Mouse (Mus musculus) neural tube, embryonic 15.5 days (tissue): Measurements from ENCODE around the gene Tmem106c. TPM values are rescaled to one million over a fixed set of nuclear protein-coding genes. Genes with fewer than 3 reads are reported as not detected.

Experiments used
- ATAC-seq: fragments of 200-750 bp; cut with Nextera tagmentation; 2 replicates; pipeline ENCODE4 v1.8.0; 2017; ENCODE audit warnings: mild to moderate bottlenecking, moderate TSS enrichment, moderate library complexity; ENCODE audit not compliant: low FRiP score
- H3K27ac ChIP-seq: fragments of 300-500 bp; sonication (generic); replicated peaks from 2 replicates; pipeline ENCODE4 v1.5.1; 2015; ENCODE audit warnings: mild to moderate bottlenecking, inconsistent platforms
- H3K27me3 ChIP-seq: fragments of 300-500 bp; sonication (generic); replicated peaks from 2 replicates; pipeline ENCODE4 v1.6.1; 2015; ENCODE audit warnings: inconsistent platforms
- H3K36me3 ChIP-seq: fragments of 300-500 bp; sonication (generic); 2 replicates; pipeline ENCODE4 v1.6.1; 2015; ENCODE audit warnings: inconsistent platforms
- H3K4me1 ChIP-seq: fragments of 300-500 bp; sonication (generic); 2 replicates; pipeline ENCODE4 v1.6.1; 2015; ENCODE audit warnings: inconsistent platforms
- H3K4me2 ChIP-seq: fragments of 300-500 bp; sonication (generic); 2 replicates; pipeline ENCODE4 v1.6.1; 2015; ENCODE audit warnings: inconsistent platforms, mild to moderate bottlenecking, moderate library complexity
- H3K4me3 ChIP-seq: fragments of 300-500 bp; sonication (generic); replicated peaks from 2 replicates; pipeline ENCODE4 v1.5.1; 2015; ENCODE audit warnings: mild to moderate bottlenecking, inconsistent platforms
- H3K9ac ChIP-seq: fragments of 300-500 bp; sonication (generic); replicated peaks from 2 replicates; pipeline ENCODE4 v1.6.1; 2015; ENCODE audit warnings: mild to moderate bottlenecking, inconsistent platforms
- H3K9me3 ChIP-seq: fragments of 300-500 bp; sonication (generic); replicated peaks from 2 replicates; pipeline ENCODE4 v1.6.1; 2016; ENCODE audit warnings: inconsistent platforms
- WGBS: fragments of 180-500 bp; shearing (Covaris S2); methylation state at CpG from one replicate; pipeline ENCODE4 v1.1.7; 2015; ENCODE audit warnings: mixed read lengths; 5-methylcytosine and 5-hydroxymethylcytosine counted together
- polyA plus RNA-seq: library from polyadenylated mRNA; unstranded; fragments of >200 nt; fragmentation: Nextera tagmentation; extraction: Ambion mirVana; gene quantifications from 2 replicates; pipeline ENCODE4 v1.2.1, GENCODE M21; 2015

Tmem106c gene
- polyA plus RNA-seq, 1 experiment from 2014 or later, result 48.6 TPM

DNA sequence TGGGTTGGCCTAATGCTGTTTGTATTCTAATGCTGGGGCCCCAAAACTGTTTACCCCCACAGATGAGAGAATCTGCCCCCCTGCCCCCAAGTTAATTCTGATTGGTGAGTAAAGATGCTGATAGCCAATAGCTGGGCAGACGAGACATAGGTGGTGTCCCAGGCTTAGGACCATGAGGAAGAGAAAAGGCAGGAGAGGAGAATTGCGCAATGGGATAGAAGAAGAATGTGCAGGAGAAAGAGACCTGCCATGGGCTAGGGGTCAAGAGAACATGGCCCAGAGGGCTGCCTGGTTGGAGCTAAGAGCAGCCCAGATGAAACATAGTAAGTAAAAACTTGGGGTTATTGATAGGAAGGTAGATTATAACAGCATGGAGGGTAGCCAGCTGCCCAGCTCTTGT is 23.9 kb upstream of the Tmem106c start:
- WGBS, result 92% methylated on average over 2 of the region's 2 CpGs
- Histone ChIP-seq H3K27me3 (no peaks in the 10 kb centered on the region), H3K27ac (no peak overlapping the region), H3K9me3 (no peaks in the 10 kb centered on the region), H3K4me3 (no peak overlapping the region), H3K4me2 (no peak overlapping the region), H3K36me3 (no peaks in the 10 kb centered on the region), H3K4me1 (no peaks in the 10 kb centered on the region), H3K9ac (no peak overlapping the region)
- no peak for ATAC-seq

- Histone ChIP-seq H3K9me3 (no peaks in the 10 kb centered on the region), H3K9ac (no peak overlapping the region), H3K4me1 (no peaks in the 10 kb centered on the region), H3K4me2 (no peak overlapping the region), H3K36me3 (no peaks in the 10 kb centered on the region), H3K27me3 (no peaks in the 10 kb centered on the region), H3K4me3 (no peak overlapping the region), H3K27ac (no peak overlapping the region)
- 95% methylated on average over 2 of the region's 2 CpGs for WGBS
- ATAC-seq, result no peak
Observed at GRCm38 (mm10) chr15:97941306-97941705, 22.7 kb upstream of the Tmem106c start.

DNA sequence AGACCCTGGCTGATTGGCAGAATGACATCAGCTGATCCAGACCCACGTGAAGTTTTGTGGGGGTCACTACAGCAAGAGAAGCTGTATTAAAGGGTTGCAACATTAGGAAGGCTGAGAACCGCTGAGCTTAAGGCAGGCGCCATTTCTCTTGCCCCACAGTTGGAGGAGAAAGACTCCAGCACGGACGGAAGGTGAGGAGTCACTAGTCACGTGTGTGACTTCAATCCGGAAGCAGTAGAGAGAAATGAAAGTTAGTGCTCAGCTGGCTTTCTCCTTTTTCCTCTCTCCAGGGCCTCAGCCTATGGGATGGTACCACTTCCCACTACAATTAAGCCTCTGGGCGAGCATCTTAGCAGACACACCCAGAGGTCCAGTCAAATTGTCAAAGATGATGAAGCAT is 21.5 kb upstream of the Tmem106c start:
- no peaks in the 10 kb centered on the region for H3K9me3 ChIP-seq
- no peak for ATAC-seq
- no peaks in the 10 kb centered on the region for H3K4me1 ChIP-seq
- no peak overlapping the region for H3K27ac ChIP-seq
- no peak overlapping the region for H3K4me2 ChIP-seq
- H3K36me3 ChIP-seq, result no peaks in the 10 kb centered on the region
- no peak overlapping the region for H3K4me3 ChIP-seq
- WGBS, result 88% methylated on average over 8 of the region's 8 CpGs
- H3K27me3 ChIP-seq, result no peaks in the 10 kb centered on the region
- no peak overlapping the region for H3K9ac ChIP-seq

DNA sequence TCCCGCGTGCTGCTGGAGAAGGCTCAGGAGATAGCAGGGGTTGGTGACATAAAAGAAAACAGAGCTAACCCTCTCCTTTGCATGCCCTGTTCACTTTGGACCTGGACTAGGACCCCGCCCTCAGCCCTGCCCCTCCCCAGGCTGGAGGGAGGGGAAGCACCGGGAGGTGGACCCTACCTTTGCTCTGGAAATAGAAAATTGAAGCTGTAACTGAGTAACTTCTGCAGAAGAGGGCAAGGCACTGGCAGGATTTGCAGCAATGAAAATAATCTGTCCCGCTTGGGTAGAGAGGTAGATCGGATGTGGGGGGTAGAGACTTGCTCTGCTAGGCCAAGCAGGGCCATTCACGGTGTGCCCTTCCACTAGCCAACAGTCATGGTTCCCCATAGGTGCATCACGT is 20.6 kb upstream of the Tmem106c start:
- no peak overlapping the region for H3K27ac ChIP-seq
- H3K9ac ChIP-seq, result no peak overlapping the region
- WGBS, result 87% methylated on average over 8 of the region's 8 CpGs
- H3K4me3 ChIP-seq, result no peak overlapping the region
- no peak for ATAC-seq
- H3K4me2 ChIP-seq, result no peak overlapping the region
- H3K27me3 ChIP-seq, result no peaks in the 10 kb centered on the region
- no peaks in the 10 kb centered on the region for H3K9me3 ChIP-seq
- H3K4me1 ChIP-seq, result no peaks in the 10 kb centered on the region
- H3K36me3 ChIP-seq, result no peaks in the 10 kb centered on the region

GRCm38 (mm10) chr15:97944919-97945574 is 19.0 kb upstream of the Tmem106c start:
- 71% methylated on average over 11 of the region's 11 CpGs for WGBS

DNA sequence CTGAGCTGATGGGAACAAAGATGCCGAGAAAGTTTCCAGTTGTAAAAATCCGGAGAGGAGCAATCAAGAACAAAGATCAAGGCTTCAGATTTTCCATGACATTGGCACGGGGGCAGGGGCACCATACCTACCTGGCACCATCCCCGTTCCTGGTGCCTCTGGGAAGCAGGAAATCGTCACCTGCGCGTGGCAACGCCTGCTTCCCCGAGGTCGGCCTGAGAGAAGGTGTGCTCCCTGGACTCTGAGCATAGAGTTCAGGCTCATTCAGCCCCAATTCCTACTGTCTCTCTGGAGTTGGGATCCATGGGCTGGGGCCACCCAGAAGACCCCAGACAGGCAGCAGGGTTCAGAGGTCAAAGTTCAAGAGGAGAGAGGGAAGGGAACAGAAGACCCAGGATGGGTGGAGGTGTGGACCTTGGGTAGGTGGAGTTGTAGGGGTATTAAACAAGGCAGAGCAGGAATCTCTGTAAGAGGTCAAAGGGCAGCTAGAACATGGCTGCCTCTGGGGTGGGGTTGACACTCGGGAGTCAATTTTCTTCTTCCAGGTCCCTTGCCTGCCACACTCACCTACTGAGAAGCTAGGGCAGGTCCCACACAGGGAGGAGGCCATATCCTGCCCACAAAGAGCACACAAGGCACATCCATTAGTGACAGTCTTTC is 18.2 kb upstream of the Tmem106c start:
- WGBS, result 79% methylated on average over 11 of the region's 11 CpGs
- H3K9ac ChIP-seq, result no peak overlapping the region
- H3K4me2 ChIP-seq, result no peak overlapping the region
- H3K27me3 ChIP-seq, result no peaks in the 10 kb centered on the region
- no peaks in the 10 kb centered on the region for H3K4me1 ChIP-seq
- no peak overlapping the region for H3K27ac ChIP-seq
- H3K36me3 ChIP-seq, result no peaks in the 10 kb centered on the region
- no peak for ATAC-seq
- no peak overlapping the region for H3K4me3 ChIP-seq
- no peaks in the 10 kb centered on the region for H3K9me3 ChIP-seq

More at GRCm38 (mm10) chr15:97944919-97945574, 19.0 kb upstream of the Tmem106c start:
- Histone ChIP-seq H3K4me3 (no peak overlapping the region), H3K9me3 (no peaks in the 10 kb centered on the region), H3K27me3 (no peaks in the 10 kb centered on the region), H3K4me2 (no peak overlapping the region), H3K36me3 (no peaks in the 10 kb centered on the region), H3K9ac (no peak overlapping the region), H3K27ac (no peak overlapping the region), H3K4me1 (no peaks in the 10 kb centered on the region)
- ATAC-seq, result no peak

DNA sequence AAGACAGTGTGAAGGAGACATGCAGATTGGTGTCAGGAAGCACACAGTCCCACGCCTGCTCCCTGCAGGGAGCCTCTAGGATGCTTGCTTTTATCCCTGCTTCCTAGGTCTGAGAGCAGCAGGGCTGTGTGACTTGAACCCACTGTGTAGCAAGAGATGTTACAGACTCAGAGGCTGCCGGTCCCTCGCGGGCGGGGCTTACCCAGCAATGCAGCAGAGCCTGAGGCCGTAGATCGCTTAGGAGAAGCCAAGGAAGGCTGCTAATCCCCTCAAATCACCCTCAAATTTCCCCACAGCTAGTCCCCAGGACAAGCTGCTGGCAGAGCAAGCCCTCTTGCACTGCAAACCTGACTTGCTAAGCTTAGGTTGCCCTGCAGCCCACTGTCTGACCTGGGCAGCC is 15.3 kb upstream of the Tmem106c start:
- H3K4me1 ChIP-seq, result peaks cover 9% of the 10 kb centered on the region
- no peaks in the 10 kb centered on the region for H3K27me3 ChIP-seq
- H3K9me3 ChIP-seq, result no peaks in the 10 kb centered on the region
- no peak for ATAC-seq
- WGBS, result 58% methylated on average over 7 of the region's 7 CpGs
- no peak overlapping the region for H3K4me3 ChIP-seq
- H3K27ac ChIP-seq, result no peak overlapping the region
- H3K36me3 ChIP-seq, result no peaks in the 10 kb centered on the region
- no peak overlapping the region for H3K4me2 ChIP-seq
- H3K9ac ChIP-seq, result no peak overlapping the region

DNA sequence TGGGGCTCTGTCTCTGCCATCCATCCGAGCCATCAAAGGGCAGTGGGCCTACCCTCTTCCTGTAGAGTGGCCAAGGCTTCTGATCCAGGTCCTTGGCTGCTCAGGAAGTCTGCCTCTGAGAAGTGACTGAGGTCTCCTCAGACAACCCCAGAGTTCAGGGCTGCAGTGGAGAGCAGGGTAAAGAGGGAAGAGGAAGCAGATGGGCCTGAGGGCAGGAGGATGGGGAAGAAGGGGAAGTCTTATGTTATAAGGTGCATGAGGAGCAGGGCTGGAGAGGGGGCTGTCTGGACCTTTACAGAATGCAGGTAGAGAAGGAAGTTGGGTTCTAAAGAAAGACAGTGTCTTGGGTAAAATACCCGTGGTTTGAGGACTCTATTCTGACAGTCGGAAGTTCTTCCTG is 14.3 kb upstream of the Tmem106c start:
- ATAC-seq, result no peak
- no peaks in the 10 kb centered on the region for H3K36me3 ChIP-seq
- H3K9me3 ChIP-seq, result no peaks in the 10 kb centered on the region
- no peaks in the 10 kb centered on the region for H3K27me3 ChIP-seq
- no peak overlapping the region for H3K4me2 ChIP-seq
- WGBS, result 78% methylated on average over 3 of the region's 3 CpGs
- H3K4me3 ChIP-seq, result no peak overlapping the region
- no peak overlapping the region for H3K27ac ChIP-seq
- H3K4me1 ChIP-seq, result peaks cover 9% of the 10 kb centered on the region
- H3K9ac ChIP-seq, result no peak overlapping the region

GRCm38 (mm10) chr15:97950240-97950639 is 13.8 kb upstream of the Tmem106c start:
- Histone ChIP-seq H3K4me2 (no peak overlapping the region), H3K36me3 (no peaks in the 10 kb centered on the region), H3K4me1 (peaks cover 9% of the 10 kb centered on the region), H3K4me3 (no peak overlapping the region), H3K27ac (no peak overlapping the region), H3K9me3 (no peaks in the 10 kb centered on the region), H3K9ac (no peak overlapping the region), H3K27me3 (no peaks in the 10 kb centered on the region)
- whole genome bisulfite sequencing, result 76% methylated on average over 7 of the region's 7 CpGs
- ATAC-seq, result no peak

GRCm38 (mm10) chr15:97952137-97952888 is 11.7 kb upstream of the Tmem106c start:
- Histone ChIP-seq H3K9me3 (no peaks in the 10 kb centered on the region), H3K27me3 (no peaks in the 10 kb centered on the region), H3K4me1 (peaks cover 9% of the 10 kb centered on the region), H3K4me3 (no peak overlapping the region), H3K27ac (no peak overlapping the region), H3K36me3 (no peaks in the 10 kb centered on the region), H3K9ac (no peak overlapping the region), H3K4me2 (peak overlapping the region; percentile 36; the same call in 1 of the 2 replicates)
- ATAC-seq, result peak; percentile 62
- 13% methylated on average over 16 of the region's 16 CpGs for WGBS

DNA sequence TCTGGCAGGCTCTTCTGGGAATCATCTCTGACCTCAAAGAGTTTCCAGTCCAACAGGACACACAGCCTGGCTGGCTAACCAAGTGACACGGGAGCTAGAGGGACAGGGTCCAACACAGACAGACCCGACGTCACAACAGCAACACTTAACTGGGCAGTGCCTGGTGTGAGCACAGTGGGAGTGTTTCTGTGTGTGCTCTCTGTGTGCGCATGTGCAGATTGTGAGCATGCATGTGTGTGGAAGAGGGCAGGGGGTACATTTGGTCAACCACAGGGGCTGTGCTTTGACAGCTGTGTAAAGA is 11.2 kb upstream of the Tmem106c start:
- Histone ChIP-seq H3K36me3 (no peaks in the 10 kb centered on the region), H3K4me1 (peaks cover 9% of the 10 kb centered on the region), H3K27me3 (no peaks in the 10 kb centered on the region), H3K4me3 (no peak overlapping the region), H3K9ac (no peak overlapping the region), H3K9me3 (no peaks in the 10 kb centered on the region), H3K27ac (no peak overlapping the region), H3K4me2 (0 out of 2 replicates have a peak overlapping the region, but pooled peaks have one; percentile 36)
- peak; percentile 37 for ATAC-seq
- 82% methylated on average over 4 of the region's 4 CpGs for whole genome bisulfite sequencing

DNA sequence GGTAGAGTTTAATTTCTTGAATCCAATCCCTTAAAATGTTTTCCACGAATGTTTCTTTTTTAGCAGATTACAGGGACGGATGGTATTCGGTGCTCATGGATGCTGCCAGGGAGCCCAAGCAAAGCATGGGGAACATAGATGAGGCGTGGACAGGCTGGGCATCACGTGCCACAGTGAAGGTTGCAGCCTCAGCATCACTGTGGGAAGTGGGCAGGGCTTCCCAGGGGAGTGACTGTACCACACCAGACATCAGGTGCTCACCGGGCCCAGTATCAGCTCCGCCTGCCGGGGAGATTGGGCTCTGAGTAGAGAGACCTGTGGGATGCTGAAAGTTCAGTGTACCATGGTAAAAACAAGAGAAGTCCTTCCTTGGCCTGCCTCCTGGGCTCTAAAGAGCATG is 9.3 kb upstream of the Tmem106c start:
- WGBS, result 79% methylated on average over 8 of the region's 8 CpGs
- no peak for ATAC-seq

More for the DNA sequence above, 9.3 kb upstream of the Tmem106c start:
- Histone ChIP-seq H3K9ac (no peak overlapping the region), H3K4me3 (no peak overlapping the region), H3K27ac (no peak overlapping the region), H3K27me3 (no peaks in the 10 kb centered on the region), H3K9me3 (no peaks in the 10 kb centered on the region), H3K4me2 (no peak overlapping the region), H3K4me1 (peaks cover 9% of the 10 kb centered on the region), H3K36me3 (no peaks in the 10 kb centered on the region)
